Mouse (Mus musculus) midbrain, embryonic 12.5 days (tissue): ENCODE data around the gene Pgs1. TPM values are rescaled to one million over a fixed set of nuclear protein-coding genes. Genes with fewer than 3 reads are reported as not detected.

ENCODE experiments used
- ATAC-seq: fragments of 200-750 bp; cut with Nextera tagmentation; 2 replicates; pipeline ENCODE4 v1.8.0; 2017; ENCODE audit warnings: low read depth, moderate TSS enrichment, moderate library complexity; ENCODE audit not compliant: low FRiP score
- H3K27ac ChIP-seq: fragments of 300-500 bp; sonication (generic); replicated peaks from 2 replicates; pipeline ENCODE4 v1.5.1; 2016; ENCODE audit warnings: mild to moderate bottlenecking
- H3K27me3 ChIP-seq: fragments of 300-500 bp; sonication (generic); 2 replicates; pipeline ENCODE4 v1.6.1; 2016; ENCODE audit warnings: mild to moderate bottlenecking
- H3K36me3 ChIP-seq: fragments of 300-500 bp; sonication (generic); 2 replicates; pipeline ENCODE4 v1.6.1; 2016
- H3K4me1 ChIP-seq: fragments of 300-500 bp; sonication (generic); 2 replicates; pipeline ENCODE4 v1.6.1; 2016
- H3K4me2 ChIP-seq: fragments of 300-500 bp; sonication (generic); replicated peaks from 2 replicates; pipeline ENCODE4 v1.6.1; 2016; ENCODE audit warnings: mild to moderate bottlenecking, moderate library complexity
- H3K4me3 ChIP-seq: fragments of 300-500 bp; sonication (generic); 2 replicates; pipeline ENCODE4 v1.5.1; 2016; ENCODE audit warnings: mild to moderate bottlenecking
- H3K9ac ChIP-seq: fragments of 300-500 bp; sonication (generic); replicated peaks from 2 replicates; pipeline ENCODE4 v1.6.1; 2016; ENCODE audit warnings: mild to moderate bottlenecking, moderate library complexity
- H3K9me3 ChIP-seq: fragments of 300-500 bp; sonication (generic); 2 replicates; pipeline ENCODE4 v1.6.1; 2016; ENCODE audit warnings: mild to moderate bottlenecking
- WGBS: fragments of 180-500 bp; shearing (Covaris S2); methylation state at CpG from one replicate; pipeline ENCODE4 v1.1.7; 2016; 5-methylcytosine and 5-hydroxymethylcytosine counted together
- polyA plus RNA-seq: library from polyadenylated mRNA; unstranded; fragments of >200 nt; fragmentation: Nextera tagmentation; extraction: Ambion mirVana; gene quantifications from 2 replicates; pipeline ENCODE4 v1.2.1, GENCODE M21; 2016

Gene Pgs1
- polyA plus RNA-seq, 1 experiment from 2014 or later: 48.9 TPM

DNA sequence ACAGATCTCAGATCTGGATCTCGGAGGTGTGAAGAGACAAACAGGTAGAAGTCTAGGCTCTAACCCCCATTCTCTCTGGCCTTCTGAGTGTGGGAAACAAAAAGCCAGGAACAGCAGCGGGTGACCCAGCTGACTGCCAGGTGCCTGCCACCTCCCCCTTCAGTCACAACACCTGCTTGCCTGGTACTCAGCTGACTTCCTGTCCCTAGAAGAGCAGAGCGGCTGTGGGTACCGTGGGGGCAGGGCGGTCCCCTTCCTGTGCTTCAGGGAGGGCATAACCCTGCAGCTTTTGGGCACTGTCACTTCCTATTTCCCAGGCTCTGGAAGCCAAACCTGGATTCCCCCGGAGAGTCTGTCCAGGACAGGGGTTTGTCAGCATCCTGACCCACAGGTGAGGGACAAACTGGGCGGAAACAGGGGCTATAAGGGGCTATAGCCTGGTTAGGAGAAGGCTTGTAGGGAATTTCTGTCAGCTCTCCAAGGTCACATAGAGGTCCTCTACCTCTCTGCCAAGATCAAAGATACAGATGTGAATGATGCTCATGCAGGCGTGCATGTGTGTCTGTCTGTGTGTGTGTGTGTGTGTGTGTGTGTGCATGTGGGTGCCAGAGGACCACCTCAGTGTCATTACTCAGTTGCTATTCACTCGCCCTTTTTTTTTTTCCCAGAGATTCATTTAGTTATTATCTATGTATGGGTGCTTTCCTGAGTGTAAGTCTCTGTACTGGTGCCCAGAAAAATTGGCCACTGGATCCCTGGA lies 33.7 kb upstream of the Pgs1 start:
- H3K4me3 ChIP-seq: no peak overlapping the region
- H3K27ac ChIP-seq: no peak overlapping the region
- H3K36me3 ChIP-seq: no peaks in the 10 kb centered on the region
- H3K4me1 ChIP-seq: peaks cover 12% of the 10 kb centered on the region
- no peak overlapping the region for H3K9ac ChIP-seq
- no peak for ATAC-seq
- H3K9me3 ChIP-seq: no peaks in the 10 kb centered on the region
- WGBS: 69% methylated on average over 9 of the region's 9 CpGs
- H3K4me2 ChIP-seq: no peak overlapping the region
- H3K27me3 ChIP-seq: peaks cover 47% of the 10 kb centered on the region

DNA sequence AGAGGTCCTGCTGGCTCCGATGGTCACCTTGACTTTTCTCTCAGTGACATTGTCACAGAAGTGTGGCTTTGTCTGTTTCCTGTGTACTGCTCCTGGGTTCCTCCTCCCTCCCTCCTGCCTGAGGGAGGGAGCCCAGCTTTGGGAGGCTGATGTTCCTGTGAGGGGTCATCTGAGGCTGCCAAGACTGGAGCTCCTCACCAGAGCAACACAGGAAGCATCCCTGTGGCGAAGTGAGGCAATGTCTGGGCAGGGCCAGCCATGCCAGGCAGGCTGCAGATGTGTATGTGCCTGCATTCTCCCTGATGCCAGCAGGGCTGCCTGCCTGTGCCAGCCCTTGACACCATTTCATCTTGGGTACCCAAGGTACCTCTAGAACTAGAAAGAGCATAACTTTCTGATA lies 32.0 kb upstream of the Pgs1 start:
- Histone ChIP-seq H3K27me3 (peaks cover 35% of the 10 kb centered on the region), H3K4me1 (peaks cover 17% of the 10 kb centered on the region), H3K27ac (no peak overlapping the region), H3K4me2 (no peak overlapping the region), H3K4me3 (no peak overlapping the region), H3K9ac (no peak overlapping the region), H3K36me3 (no peaks in the 10 kb centered on the region), H3K9me3 (no peaks in the 10 kb centered on the region)
- ATAC-seq: no peak
- WGBS: 67% methylated on average over 2 of the region's 2 CpGs

DNA sequence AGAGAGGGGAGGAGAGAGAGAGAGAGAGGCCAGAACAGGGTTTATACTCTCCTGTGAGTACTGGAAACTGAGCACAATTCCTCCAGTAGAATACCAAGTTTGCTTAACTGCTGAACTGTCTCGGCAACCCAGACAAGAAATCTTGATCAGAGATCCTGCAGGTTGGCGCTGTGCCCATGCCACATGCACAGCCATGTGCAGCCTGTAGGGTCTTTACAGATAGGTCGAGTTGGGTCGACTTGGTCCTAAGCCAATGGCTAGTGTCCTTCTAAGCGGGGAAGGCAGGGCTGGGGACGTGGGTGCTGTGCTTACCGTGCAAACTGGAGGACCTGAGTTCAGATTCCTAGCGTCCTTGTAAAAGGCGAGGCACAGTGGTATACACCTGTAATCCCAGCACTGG lies 31.3 kb upstream of the Pgs1 start:
- Histone ChIP-seq H3K27me3 (peaks cover 32% of the 10 kb centered on the region), H3K4me3 (no peak overlapping the region), H3K4me1 (peaks cover 11% of the 10 kb centered on the region), H3K36me3 (no peaks in the 10 kb centered on the region), H3K9ac (no peak overlapping the region), H3K9me3 (no peaks in the 10 kb centered on the region), H3K4me2 (no peak overlapping the region), H3K27ac (no peak overlapping the region)
- WGBS: 85% methylated on average over 9 of the region's 9 CpGs
- no peak for ATAC-seq

DNA sequence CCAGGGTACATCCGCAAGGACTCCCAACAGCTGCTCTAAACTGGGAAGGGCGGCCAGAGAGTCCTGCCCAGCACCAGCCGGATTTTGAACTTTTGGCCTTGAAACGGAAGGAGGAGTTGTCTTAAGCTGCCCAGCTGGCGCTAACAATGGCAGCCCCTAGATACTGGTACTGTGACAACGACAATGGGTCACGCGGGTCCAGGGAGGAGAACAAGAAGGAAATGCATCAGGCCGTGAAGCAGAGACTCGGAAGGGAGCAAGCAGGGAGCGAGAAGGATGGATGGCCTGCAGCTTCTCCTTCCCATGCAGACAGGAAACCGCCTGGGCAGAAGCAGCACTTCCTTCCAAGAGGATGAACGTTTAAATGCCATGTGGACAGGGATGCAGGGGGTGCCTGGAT lies 30.5 kb upstream of the Pgs1 start:
- no peaks in the 10 kb centered on the region for H3K9me3 ChIP-seq
- 51% methylated on average over 13 of the region's 13 CpGs for WGBS
- H3K27ac ChIP-seq: no peak overlapping the region
- H3K36me3 ChIP-seq: no peaks in the 10 kb centered on the region
- no peak for ATAC-seq
- H3K9ac ChIP-seq: no peak overlapping the region
- H3K4me3 ChIP-seq: no peak overlapping the region
- peaks cover 8% of the 10 kb centered on the region; the same call in 1 of the 2 replicates for H3K4me1 ChIP-seq
- H3K4me2 ChIP-seq: no peak overlapping the region
- H3K27me3 ChIP-seq: peaks cover 35% of the 10 kb centered on the region

DNA sequence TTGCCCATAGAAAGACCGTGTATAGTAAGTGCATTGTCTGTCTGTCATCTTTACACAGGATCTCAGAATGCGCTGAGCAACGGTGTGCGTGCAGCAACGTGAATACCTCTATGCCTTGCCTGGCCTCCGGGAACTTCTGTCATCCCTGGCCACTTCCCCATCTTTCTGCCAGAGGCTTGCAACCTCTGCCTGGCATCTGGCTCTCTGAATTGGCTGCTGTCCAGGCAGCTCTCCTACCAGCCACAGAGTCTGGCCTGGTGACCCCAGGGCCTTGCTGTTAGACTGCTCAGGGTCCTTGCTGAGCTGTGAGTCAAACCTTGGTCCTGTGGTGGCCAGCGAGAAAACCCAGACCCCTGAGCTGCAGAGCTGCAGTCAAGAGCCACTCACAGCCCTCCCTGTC lies 27.9 kb upstream of the Pgs1 start:
- H3K4me3 ChIP-seq: no peak overlapping the region
- no peaks in the 10 kb centered on the region for H3K36me3 ChIP-seq
- no peak overlapping the region for H3K4me2 ChIP-seq
- no peak overlapping the region for H3K9ac ChIP-seq
- no peaks in the 10 kb centered on the region for H3K9me3 ChIP-seq
- ATAC-seq: no peak
- peaks cover 30% of the 10 kb centered on the region for H3K27me3 ChIP-seq
- no peak overlapping the region for H3K27ac ChIP-seq
- WGBS: 75% methylated on average over 7 of the region's 7 CpGs
- peaks cover 23% of the 10 kb centered on the region for H3K4me1 ChIP-seq

DNA sequence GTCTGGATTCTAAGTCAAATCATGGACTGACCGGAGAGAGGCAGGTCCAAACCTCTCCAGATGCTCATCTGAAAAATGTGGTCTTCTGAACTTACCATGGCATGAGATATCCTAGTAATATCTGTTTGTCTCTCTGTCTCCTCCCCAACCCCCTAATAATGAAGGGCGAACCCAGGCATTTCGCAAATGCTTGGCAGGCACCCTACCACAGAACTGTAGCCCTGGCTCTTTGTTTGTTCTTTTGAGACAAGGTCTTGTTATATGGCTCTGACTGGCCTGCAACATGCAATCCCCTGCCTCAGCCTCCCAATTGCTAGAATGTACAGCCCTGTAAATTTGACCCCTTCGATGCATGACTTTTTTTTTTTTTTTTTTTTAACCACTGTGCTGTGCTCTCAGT lies 26.9 kb upstream of the Pgs1 start:
- 90% methylated on average over 4 of the region's 4 CpGs for WGBS
- no peaks in the 10 kb centered on the region for H3K9me3 ChIP-seq
- H3K27me3 ChIP-seq: peaks cover 34% of the 10 kb centered on the region
- H3K9ac ChIP-seq: no peak overlapping the region
- no peaks in the 10 kb centered on the region for H3K36me3 ChIP-seq
- H3K4me1 ChIP-seq: peaks cover 31% of the 10 kb centered on the region
- H3K27ac ChIP-seq: no peak overlapping the region
- ATAC-seq: no peak
- H3K4me3 ChIP-seq: no peak overlapping the region
- H3K4me2 ChIP-seq: no peak overlapping the region

DNA sequence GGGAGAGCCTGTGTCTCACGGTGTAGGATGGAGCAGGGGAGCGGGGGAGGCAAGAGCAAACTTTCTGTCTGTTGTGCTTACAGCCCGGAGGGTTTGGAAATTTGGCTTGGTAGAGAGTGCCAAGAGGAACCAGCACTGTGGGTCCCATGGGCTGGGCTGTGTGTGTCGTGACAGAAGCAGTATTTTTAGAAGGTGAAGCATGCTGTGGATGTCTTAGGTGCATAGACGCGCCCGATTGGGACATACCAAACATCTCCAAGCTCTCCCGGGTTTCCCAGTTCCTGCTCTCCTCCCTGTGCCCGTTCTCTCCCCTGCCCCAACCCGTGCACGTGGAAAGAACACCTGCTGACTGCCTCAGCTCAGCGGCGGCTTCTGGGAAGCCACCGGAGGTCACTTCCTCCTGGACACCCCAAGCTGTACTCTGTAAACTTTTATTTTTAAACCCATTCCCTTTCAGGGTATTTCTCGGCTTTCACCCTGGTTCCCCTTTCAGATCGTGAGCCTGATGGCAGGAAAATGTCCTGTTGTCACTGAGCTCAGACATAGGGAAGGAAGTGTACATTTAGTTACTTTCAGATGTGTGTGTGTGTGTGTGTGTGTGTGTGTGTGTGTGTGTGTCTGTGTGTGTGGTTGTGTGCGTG lies 26.2 kb upstream of the Pgs1 start:
- ATAC-seq: no peak
- Histone ChIP-seq H3K27ac (no peak overlapping the region), H3K36me3 (no peaks in the 10 kb centered on the region), H3K9me3 (no peaks in the 10 kb centered on the region), H3K9ac (no peak overlapping the region), H3K4me3 (no peak overlapping the region), H3K27me3 (peaks cover 37% of the 10 kb centered on the region), H3K4me1 (peaks cover 36% of the 10 kb centered on the region), H3K4me2 (no peak overlapping the region)
- WGBS: 62% methylated on average over 17 of the region's 17 CpGs

DNA sequence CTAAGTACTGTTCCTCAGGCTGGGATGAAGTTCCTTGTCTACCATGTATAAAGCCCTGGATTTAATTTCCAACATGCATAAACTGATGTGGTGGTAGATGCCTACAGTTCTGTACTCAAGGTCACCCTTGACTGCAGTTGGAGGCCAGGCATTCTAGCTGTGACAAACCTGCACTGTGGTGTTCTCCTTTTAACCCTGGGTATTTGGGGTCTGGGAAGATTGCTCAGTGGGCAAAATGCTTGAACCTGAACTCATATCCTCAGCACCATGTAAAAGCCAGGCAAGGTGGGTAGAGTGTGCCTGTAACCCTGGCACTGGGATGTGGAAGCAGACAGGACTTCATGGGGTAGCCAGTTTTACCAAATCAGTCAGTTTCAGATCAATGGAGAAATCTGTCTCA lies 25.5 kb upstream of the Pgs1 start:
- no peaks in the 10 kb centered on the region for H3K9me3 ChIP-seq
- no peaks in the 10 kb centered on the region for H3K36me3 ChIP-seq
- no peak overlapping the region for H3K9ac ChIP-seq
- H3K4me1 ChIP-seq: peaks cover 44% of the 10 kb centered on the region
- H3K4me2 ChIP-seq: no peak overlapping the region
- no peak overlapping the region for H3K27ac ChIP-seq
- no peak for ATAC-seq
- H3K27me3 ChIP-seq: peaks cover 42% of the 10 kb centered on the region
- no peak overlapping the region for H3K4me3 ChIP-seq

DNA sequence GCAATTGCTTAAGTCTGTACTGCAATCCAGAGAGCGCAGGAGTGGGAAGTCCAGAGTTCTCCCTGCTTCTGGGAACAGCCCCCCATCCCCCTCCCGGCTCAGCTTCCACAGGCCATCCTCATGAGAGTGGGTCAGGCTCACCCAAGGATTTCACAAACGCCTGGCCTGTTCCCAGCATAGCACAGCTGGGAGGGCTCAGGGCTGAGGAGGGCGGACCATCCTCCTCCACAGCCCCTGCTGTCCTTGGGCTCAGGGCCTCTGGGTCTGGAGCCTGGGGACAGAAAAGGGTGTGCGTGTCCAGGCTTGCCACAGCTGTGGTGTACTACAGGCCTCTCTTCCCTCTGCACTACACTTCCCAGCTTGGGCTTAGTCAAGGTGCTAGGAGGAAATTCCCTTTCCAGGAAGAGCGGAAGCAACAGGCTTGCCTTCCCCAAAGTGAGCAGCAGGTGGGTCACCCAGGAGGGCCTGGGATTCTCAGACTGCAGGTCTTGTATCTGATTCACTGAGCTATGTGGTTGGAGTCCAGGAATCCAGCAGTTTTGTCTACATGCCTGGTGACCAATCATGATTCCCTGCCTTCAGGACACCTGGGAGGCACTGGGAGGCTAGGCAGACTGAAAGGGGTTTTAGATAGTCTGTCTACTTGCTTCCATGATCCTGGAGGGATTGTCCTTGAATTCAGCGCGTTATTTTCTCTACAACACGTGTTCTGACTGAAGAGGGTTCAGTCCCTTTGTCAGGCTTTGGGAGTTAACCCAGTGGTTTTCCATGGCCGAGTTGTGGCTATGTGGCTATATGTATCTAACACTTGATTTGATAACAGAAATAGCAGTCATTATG lies 23.6 kb upstream of the Pgs1 start:
- Histone ChIP-seq H3K4me3 (no peak overlapping the region), H3K36me3 (no peaks in the 10 kb centered on the region), H3K4me2 (peak overlapping the region; percentile 71), H3K9me3 (no peaks in the 10 kb centered on the region), H3K4me1 (peaks cover 61% of the 10 kb centered on the region), H3K27ac (peak overlapping the region; percentile 65), H3K9ac (0 out of 2 replicates have a peak overlapping the region, but pooled peaks have one; percentile 28), H3K27me3 (peaks cover 61% of the 10 kb centered on the region)
- 21% methylated on average over 10 of the region's 10 CpGs for WGBS
- ATAC-seq: no peak

DNA sequence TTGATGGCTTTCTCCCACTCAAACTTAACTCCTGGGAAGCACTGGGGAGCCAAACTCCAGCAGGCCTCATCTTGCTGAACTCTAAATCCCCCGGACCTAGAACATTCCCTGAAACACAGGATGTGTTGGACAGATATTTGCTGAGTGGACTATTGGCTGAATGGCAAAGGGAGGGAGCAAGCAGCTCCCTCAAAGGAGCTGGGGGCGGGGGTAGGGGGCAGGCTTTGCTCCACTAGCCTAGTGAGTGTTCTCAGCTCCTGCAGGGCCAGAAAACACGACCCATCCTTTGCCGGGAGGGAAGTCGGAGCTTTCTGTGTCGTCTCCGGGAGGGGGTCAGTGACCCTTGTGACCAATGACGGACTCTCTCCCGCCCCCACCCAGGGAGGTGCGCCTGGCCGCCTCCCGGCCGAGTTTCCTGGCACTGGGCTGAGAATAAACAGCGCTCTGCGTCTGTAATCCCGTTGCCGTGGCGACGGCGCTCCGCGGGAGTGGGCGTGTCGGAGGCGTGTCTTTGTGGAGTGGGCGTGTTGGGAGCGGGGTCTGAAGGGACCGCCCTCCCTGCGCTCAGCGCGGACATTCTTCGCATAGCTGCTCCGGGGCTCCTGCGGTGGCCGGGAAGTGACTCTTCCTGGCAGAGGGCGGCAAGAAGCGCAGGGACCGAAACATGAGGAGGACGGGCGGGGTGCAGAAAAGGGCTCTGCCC lies 22.9 kb upstream of the Pgs1 start:
- Histone ChIP-seq H3K36me3 (no peaks in the 10 kb centered on the region), H3K4me2 (peak overlapping the region; percentile 71), H3K27me3 (peaks cover 69% of the 10 kb centered on the region), H3K4me3 (peak overlapping the region; percentile 39), H3K27ac (peak overlapping the region; percentile 65), H3K4me1 (peaks cover 65% of the 10 kb centered on the region), H3K9ac (peak overlapping the region; percentile 28; the same call in 1 of the 2 replicates), H3K9me3 (no peaks in the 10 kb centered on the region)
- peak; percentile 86 for ATAC-seq
- WGBS: under 1% methylated on average over 40 of the region's 40 CpGs

DNA sequence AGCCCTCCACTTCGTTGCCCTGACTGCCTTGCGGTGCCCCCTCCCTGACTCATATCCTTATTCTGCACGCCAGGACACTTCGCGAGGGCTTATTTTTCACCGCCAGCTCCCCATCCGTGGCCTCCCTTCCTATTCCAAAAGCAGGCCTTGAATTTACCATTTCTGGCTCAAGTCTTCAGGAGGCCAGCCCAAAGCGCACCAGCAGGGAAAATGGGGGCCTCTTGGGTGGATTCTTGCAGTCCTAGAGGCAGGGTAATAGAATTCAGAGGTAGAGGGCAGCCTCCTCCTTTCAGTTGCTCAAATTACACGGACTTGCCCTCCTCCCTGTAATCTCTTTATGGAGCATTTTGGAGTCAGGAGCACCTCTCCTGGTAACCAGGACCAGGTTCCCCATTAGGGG lies 22.2 kb upstream of the Pgs1 start:
- no peaks in the 10 kb centered on the region for H3K36me3 ChIP-seq
- H3K4me2 ChIP-seq: peak overlapping the region; percentile 71
- 0% methylated on average over 9 of the region's 9 CpGs for WGBS
- peak overlapping the region; percentile 39 for H3K4me3 ChIP-seq
- ATAC-seq: no peak
- H3K27ac ChIP-seq: peak overlapping the region; percentile 65
- peaks cover 68% of the 10 kb centered on the region for H3K4me1 ChIP-seq
- no peaks in the 10 kb centered on the region for H3K9me3 ChIP-seq
- H3K9ac ChIP-seq: peak overlapping the region; percentile 28; the same call in 1 of the 2 replicates
- peaks cover 70% of the 10 kb centered on the region for H3K27me3 ChIP-seq
